Mouse (Mus musculus) stomach, postnatal 0 days (tissue): ENCODE measurements around the gene Neb.

ENCODE experiments used
- CTCF ChIP-seq: IDR thresholded peaks from 2 replicates; pipeline ENCODE4 v1.5.1; 2016; ENCODE audit warnings: antibody characterized with exemption, low read depth, mild to moderate bottlenecking, moderate library complexity
- EP300 ChIP-seq: optimal IDR thresholded peaks from 2 replicates; pipeline ENCODE3; 2016; ENCODE audit warnings: antibody characterized with exemption

DNA sequence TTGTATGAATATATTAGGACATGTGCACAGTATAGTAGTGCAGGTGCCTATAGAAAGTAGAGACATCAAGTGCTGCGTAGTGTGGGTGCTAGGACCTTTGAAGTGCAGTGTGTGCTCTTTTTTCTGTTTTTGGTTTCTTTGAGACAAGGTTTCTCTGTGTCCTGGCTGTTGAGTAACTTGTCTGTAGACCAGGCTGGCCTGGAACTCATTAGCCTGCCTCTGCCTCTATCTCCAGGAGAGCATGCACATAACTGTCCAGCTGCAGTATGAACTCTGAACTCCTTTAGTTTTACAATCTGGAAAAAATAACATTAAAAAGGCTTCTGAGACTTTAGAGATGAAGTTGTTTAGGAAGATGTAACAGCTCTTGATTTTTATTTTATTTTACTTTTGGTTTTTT lies 264.2 kb downstream of the Neb start:
- TF ChIP-seq EP300 (no peak), CTCF (no peak)
